Mouse (Mus musculus) liver (tissue): Measurements from ENCODE around the gene Calr.

Experiments
- DNase-seq: peaks from one replicate; pipeline ENCODE4 v3.0.0-alpha.2; 2020; ENCODE audit warnings: mixed read lengths

Gene Calr

GRCm38 (mm10) chr8:84814555-84815441 lies 31.9 kb downstream of the Calr start:
- no peak for DNase-seq

GRCm38 (mm10) chr8:84814240-84814554 lies 32.5 kb downstream of the Calr start:
- DNase-seq, result no peak

GRCm38 (mm10) chr8:84813830-84814229 lies 32.9 kb downstream of the Calr start:
- no peak for DNase-seq

GRCm38 (mm10) chr8:84813059-84813458 lies 33.7 kb downstream of the Calr start:
- peak; percentile 87 for DNase-seq

DNA sequence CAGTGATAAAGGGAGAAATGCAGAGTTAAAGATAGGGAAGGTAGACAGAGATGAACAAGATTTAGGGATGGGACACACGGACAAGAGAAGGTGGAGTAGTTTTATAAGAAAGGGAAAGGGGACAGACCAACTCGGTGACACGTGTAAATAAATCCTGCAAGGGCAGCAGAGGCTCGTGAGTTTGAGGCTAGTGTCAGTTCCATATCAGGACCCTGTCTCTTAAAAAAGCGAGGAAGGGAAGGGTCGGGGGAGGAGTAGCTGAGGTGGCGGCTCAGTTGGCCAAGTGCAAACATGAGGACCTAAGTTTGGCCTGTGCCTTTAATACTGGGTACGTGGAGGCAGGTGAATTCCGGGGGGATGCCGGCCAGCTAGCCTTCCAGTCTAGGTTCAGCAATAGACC lies 35.4 kb downstream of the Calr start:
- no peak for DNase-seq

DNA sequence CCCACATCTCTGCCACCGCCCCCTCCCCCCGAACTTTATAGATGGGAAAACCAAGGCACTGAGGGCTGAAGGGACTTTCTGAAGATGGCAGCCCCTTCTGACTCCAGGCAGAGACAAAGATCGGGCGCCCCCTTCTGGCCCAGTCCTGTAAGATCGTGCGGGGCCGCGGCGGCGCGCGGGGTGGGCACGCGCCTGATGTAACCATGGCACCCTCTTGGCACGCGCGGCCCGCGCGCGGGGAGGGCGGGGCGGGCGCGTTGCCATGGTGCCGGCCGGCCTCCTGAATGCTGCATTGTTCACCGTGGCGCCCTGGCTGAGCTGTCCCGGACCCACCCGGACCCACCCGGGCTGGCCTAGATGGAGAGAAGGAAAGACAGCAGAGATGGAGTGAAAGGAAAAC lies 35.8 kb downstream of the Calr start:
- DNase-seq, result peak; percentile 88

DNA sequence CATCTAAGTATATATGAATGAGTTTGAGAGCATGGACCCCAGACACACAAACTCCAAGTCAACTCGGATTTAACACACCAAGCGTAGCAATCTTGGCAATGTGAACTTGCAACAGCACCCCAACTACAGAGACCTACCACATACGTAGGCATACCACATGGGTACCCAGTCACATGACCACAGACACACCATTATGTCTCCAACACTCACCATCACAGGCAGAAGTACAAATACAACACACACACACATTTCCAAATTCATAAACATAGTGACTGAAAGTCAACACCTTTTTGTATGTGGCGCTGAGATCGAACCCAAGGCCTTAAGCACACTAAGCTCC lies 36.8 kb downstream of the Calr start:
- DNase-seq, result no peak

GRCm38 (mm10) chr8:84809109-84809940 lies 37.4 kb downstream of the Calr start:
- no peak for DNase-seq

GRCm38 (mm10) chr8:84806031-84806430 lies 40.7 kb downstream of the Calr start:
- no peak for DNase-seq

GRCm38 (mm10) chr8:84799999-84800831 lies 46.5 kb downstream of the Calr start, which contains the start of gene Nfix:
Gene Nfix, minus strand, starts transcription at chr8:84800344.
- DNase-seq, result peak; percentile 67

DNA sequence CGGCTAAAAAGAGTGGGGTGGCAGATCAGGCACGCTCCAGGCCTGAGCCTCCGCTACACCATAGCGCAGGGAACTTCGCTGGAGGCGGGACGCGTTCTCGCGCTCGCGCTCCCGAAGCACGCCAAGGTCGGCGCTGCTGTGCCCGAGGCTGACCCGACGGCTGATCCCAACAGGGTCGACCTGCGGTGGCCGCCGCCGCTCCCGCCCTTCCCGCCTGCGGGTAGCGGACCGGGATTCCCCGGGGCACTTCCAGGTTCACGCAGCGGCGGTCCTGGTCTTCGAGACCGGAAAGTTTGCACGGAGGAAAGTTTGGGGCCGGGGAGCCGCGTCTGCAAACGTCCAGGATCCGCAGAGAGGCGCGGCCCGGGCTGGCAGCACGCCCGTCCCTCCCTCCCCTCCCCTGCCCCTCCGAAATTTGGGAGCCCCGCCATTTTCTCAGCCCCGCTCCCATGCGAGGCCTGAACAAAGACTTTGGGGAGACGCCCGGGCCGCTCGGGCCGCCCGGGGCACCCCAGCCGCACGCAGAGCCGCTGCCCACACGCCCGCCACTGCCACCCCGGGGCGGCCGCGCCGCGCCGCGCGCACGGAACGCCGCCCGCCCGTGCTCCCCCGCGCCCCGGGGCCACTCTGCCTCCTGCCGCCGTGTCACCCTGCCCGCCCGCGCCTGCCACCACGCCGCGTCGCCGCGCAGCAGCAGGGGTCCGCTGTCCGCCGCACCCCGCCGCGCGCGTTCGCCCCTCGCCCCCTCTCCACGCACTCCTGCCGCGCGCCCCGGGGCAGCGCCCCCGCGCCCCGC lies 47.4 kb downstream of the Calr start:
- DNase-seq, result peak; percentile 46

DNA sequence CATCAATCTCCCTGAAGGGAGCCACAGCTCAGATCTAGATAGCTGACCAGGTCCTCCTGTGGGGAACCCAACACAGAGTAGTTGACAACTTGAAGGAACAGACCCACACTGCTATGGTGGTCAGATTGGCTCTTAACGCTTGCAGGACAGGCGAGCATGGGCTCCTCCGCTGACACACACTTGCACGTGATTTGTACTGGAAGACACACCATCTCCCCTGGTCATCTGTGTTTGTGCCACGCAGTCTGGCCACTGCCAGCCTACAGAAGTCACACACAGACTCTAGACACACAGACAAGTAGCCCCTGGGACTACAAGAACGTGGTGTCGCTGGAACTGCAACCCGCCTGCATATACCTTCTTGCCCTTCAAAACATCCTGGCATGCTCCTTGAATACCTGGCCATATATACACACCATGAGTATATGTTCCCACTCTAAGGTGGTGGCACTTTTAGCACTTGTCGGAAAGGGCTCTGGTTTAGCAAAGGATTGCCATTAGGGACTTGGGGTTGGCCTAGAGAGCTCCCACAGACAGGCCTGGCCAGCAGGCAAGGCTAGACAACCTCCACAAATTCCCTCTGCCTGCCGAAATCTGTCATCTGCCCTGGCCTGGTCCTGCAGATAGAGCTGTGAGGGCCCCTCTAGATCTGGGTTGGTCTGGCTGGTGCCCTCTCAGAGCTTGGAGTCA lies 48.1 kb downstream of the Calr start:
- no peak for DNase-seq

- no peak for DNase-seq
Observed at GRCm38 (mm10) chr8:84797971-84798370, 48.8 kb downstream of the Calr start.

DNA sequence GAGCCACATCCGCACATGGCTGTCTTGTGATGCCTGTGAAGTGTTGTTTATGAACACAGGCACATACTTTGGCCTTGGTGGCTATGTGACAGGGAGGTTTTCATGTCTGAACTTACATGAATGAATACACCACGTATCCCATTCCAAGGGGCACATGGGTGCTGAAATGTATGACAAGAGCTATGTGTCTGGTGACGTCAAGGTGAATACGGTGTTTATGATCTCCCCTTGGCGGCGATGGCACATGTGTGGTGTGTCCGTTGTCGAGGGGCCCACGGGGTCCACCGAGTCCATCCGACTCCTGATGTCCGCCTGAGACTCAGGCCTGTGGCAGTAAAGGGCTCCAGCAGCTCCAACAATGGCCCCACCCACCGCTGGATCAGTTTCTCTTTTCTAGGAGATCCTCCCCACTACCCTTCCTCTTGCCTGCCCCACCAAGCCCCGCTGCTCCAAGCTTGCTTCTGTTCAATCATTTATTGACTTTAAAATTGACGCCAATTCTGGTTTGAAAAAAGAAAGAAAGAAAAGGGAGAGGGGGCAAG lies 49.4 kb downstream of the Calr start:
- no peak for DNase-seq

DNA sequence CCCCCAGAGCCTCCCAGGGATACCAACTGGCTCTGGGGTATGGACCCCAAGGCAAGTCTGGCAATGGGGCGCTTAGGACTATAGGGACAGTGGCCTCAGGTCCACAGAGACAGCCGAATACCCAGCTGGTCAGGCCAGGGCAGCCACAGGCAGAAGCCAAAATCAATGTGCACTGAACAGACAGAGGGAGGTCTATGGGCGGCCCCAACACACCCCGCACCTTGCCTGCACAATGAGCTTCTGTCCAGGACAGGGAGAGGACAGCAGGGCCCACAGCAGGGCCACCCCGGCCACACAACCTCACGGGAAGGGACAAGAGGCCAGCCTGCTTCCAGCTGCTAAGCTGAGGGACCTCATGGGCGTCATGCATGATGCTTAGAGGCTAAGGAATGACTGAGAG lies 52.2 kb downstream of the Calr start:
- no peak for DNase-seq

DNA sequence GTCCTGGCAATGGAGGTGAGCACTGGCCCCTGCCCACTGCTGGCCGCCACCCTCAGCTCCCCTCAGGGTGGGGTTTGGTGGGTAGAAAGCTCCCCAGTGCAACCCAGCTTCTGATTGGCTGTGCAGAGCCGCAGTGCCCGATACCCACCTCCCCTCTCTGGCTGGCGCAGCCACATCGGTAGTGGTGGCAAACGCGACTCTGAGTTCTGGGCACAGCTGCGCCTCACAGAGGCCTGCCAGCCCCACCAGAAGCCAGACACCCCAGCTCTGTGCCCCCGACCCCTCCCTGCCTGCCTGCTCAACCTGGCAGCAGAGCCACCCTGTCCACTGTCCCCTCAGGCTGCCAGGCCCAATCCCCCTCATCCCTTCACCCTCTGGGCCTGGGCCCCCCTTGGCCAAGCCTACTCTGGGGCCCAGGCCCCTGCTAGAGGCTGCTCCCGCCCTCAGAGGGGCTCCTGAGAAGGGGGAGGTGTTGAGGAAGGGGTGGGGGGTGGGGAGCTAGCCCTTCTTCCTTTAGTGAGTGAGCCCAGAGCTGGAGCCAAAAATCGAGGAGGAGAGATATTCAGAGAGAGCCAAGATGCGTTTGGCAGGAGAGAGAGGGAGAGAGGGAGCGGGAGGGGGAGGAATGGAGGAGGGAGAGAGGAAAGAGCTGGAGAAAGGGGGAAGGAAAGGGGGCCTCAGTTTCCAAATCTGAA lies 52.8 kb downstream of the Calr start:
- DNase-seq, result peak; percentile 29

GRCm38 (mm10) chr8:84793134-84793533 lies 53.6 kb downstream of the Calr start:
- no peak for DNase-seq

DNA sequence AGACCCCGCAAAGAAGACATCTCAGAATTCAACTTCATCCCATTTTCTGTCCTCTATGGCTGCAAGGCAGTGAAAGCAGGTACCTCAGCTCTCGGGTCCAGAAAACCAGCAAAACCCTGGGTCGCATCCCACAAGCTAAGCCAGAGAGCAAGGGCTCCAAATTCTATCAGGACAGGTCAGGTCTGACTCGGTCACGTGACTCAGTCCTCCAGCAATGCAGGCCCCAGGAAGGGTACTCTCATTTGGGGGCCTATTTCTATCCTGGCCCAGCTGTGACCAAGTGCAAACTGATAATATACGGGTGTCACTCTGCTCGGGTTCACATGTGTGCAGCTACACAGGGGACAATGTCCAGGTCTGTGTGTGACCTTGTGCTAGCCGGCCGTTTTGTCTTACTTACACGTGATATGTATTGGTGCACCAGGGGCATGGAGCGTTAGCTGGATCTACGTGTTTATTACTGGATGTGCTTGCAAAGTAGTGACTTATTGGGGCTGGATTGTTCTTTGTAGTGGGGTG lies 54.2 kb downstream of the Calr start:
- no peak for DNase-seq
